Mouse (Mus musculus): ENCODE data around the gene Atp6v0a1.

GRCm38 (mm10) chr11:100965760-100966159 lies 43.5 kb upstream of the Atp6v0a1 start:
- TF ChIP-seq GATA1 (IDR thresholded peaks at IDR 0.05; ENCODE audit: low read length) (no peak), TAL1 (IDR thresholded peaks at IDR 0.05; ENCODE audit: low read length) (no peak)
